Mouse (Mus musculus) duodenum, adult 2 months (tissue): Measurements from ENCODE around the gene Capza3. TPM values are rescaled to one million over a fixed set of nuclear protein-coding genes. Genes with fewer than 3 reads are reported as not detected.

Source experiments
- polyA plus RNA-seq: library from polyadenylated mRNA; depleted of rRNA; stranded (reverse); fragments of >200 nt; gene quantifications from 2 replicates; pipeline ENCODE4 v1.2.3, GENCODE M21; 2012; ENCODE audit warnings: low replicate concordance; rRNA removed

Gene Capza3
- polyA plus RNA-seq, result not detected in 2 replicates

DNA sequence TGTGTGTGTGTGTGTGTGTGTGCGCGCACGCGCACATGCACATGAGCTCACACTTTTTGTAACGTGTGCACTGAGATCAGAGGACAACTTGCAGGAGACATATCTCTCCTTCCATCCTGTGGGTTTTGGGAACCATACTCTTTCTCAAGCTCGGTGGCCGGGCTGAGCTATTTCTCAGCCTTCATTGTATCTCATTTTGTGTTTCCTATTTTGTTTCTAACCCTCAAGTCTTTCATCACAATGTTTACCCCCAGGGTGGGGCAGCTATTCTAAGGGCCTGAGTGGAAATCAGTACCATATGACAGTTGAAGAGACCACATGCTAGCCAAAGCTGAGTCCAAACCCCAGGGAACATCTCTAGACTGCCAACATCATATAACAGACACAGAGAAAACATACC lies at the start of gene Capza3:
Capza3 (plus strand) TSS at position 301 of the 400 bp plus-strand sequence.

DNA sequence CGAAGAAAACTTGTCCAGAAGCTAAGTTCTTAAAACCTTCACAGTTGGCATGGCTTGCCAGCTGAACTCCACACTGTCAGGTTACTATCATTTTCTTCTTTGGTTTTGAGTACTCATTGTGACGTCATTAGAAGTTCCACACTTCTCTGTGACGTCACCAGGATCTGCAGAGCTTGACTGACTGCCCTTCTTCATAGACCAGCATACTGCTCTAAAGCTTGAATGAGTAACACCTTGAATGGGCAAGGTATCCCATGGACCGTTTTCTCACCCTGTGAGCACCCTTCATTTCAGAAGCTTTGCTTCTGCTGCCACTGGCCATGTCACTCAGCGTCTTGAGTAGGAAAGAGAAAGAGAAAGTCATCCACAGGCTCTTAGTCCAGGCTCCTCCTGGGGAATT lies 305 bp downstream of the Capza3 start, which contains the start of gene Plcz1:
Plcz1 (minus strand) TSS at position 101 of the 400 bp plus-strand sequence.

Other genes starting within 250 kb of the Capza3 start
- gene Plcz1, start 205 bp downstream of the Capza3 start, polyA plus RNA-seq, result not detected in 2 replicates